Mouse (Mus musculus) Muller cell, postnatal 12 days (primary cell): Measurements from ENCODE around the gene Olfr885.

Experiments used
- DNase-seq: peaks from one replicate; pipeline ENCODE4 v3.0.0-alpha.2; 2015; ENCODE audit errors: inconsistent ontology term

Olfr885 gene

GRCm38 (mm10) chr9:38061022-38061421 lies at the start of gene Olfr885:
Gene Olfr885, plus strand, starts transcription at chr9:38061322.
- no peak for DNase-seq

GRCm38 (mm10) chr9:38025508-38025907 lies 35.6 kb upstream of the Olfr885 start, which contains the start of gene Olfr883:
Gene Olfr883, plus strand, starts transcription at chr9:38025808.
- DNase-seq: no peak

- no peak for DNase-seq
Measured at GRCm38 (mm10) chr9:38046255-38046654, 14.9 kb upstream of the Olfr885 start, which contains the start of gene Olfr884. Gene Olfr884, plus strand, starts transcription at chr9:38046555.

DNA sequence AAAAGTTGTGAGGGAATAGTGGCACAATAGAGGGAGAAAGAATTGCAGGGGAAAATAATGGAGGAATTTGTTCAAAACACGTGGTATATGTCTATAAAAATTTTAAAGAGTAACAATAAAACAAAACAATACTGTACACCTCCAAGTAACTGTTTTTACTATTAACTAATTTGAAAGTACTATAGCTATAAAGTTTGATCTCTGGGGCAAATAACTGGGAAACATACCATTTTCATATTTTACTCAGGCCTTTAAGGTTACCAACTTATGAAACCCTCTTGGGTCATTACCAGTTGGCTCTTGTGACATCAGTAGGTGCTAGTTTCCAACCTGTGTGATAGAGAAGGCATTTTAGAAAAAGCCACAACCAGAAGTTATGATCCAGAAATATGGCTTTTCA lies 22.6 kb downstream of the Olfr885 start, which contains the start of gene Olfr887:
TSS of gene Olfr887 (plus strand) at position 301 of the 400 bp plus-strand sequence.
- no peak for DNase-seq

GRCm38 (mm10) chr9:38107828-38108227 lies 46.7 kb downstream of the Olfr885 start, which contains the start of gene Olfr888:
Gene Olfr888, plus strand, starts transcription at chr9:38108128.
- DNase-seq: no peak
